Mouse (Mus musculus) left cerebral cortex, postnatal 14 days (tissue): ENCODE results near the gene Disc1. TPM values are rescaled to one million over a fixed set of nuclear protein-coding genes. Genes with fewer than 3 reads are reported as not detected.

Experiments used
- DNase-seq, 2 experiments: peaks; one replicate each; pipeline ENCODE4 v3.0.0; 2021 to 2022; ENCODE audit warnings: low spot score in 2 of 2, mixed read lengths in 1 of 2
- intact Hi-C: fragments of 180-260 bp; cut with DNase I; formaldehyde crosslinking; loops from one replicate; pipeline ENCODE4 v1.15.1; 2025
- long read RNA-seq, 2 experiments: library from polyadenylated mRNA; stranded (forward); transcript quantifications; one replicate each; pipeline ENCODE4 v2.0.0; 2021
- total RNA-seq, 2 experiments: library from RNA; stranded (reverse); gene quantifications; 2 replicates each; pipeline ENCODE4 v1.2.3; 2021

The Disc1 gene
- total RNA-seq, result 1 to 10 TPM; 1.9 to 4.0 TPM
- long read RNA-seq, experiment 1, result 0 reads
- long read RNA-seq, experiment 2, partial matches to known transcripts, result 1 of 1 reads
- long read RNA-seq, experiment 2, other reads (novel, unspliced or antisense), result 0 of 1 reads

- intact Hi-C loops, result no loop called here
- peak in 1 of 2 experiments; percentile 54 for DNase-seq
These were observed at the start of gene Disc1 for GRCm38 (mm10) chr8:125053505-125054435. Gene Disc1, plus strand, starts transcription at chr8:125054195.

DNA sequence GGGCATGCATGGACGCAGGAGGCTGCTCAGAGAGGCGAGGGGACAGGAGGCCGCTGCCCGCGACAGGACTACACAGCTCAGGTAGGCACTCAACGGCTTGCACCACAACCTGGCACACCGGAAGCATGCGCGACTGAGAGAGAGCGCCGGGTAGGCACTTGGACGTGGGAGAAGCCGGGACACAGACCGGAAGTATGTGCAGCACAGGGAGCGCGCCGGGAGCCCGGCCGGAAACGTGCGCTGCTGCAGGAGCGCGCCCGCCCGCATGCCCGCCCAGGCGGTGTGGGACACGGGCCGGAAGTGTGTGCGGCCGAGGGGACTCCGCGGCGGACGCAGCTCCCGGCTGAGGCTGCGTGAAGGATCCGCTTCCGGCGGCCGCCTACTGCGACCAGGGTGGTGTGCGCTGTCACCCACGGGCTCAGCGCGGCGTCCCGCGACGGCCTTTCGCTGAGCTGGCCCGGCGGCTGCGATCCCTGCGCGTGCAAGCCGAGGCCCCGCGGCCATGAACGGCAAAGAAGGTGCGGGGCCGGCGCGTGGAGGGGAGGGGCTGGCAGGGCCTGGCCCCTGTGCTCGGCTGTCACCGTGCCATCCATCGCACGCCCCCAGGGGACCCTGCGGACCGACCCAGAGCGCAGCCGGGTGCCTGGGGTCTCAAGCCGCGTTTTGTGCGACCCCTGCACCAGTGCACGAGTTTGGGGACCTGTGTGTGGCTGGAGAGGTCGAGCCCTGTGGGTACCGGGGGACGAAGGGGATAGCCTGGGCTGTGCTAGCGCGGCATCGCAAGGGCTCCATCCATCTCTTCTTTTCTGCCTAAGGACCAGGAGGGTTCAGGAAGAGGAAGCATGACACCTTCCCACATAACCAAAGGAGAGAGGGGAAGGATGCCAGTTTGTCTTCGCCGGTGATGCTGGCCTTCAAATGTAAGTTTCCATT is 41.0 kb upstream of the Disc1 start, which contains the start of gene Tsnax:
TSS of gene Tsnax (plus strand) at position 303 of the 933 bp plus-strand sequence.
- intact Hi-C loops, result loop anchor here (2.0 kb wide), 1 partner anchor 64 kb away; the partner anchor contains the start of gene Egln1
- DNase-seq, result peak; percentile 94 to 96

DNA sequence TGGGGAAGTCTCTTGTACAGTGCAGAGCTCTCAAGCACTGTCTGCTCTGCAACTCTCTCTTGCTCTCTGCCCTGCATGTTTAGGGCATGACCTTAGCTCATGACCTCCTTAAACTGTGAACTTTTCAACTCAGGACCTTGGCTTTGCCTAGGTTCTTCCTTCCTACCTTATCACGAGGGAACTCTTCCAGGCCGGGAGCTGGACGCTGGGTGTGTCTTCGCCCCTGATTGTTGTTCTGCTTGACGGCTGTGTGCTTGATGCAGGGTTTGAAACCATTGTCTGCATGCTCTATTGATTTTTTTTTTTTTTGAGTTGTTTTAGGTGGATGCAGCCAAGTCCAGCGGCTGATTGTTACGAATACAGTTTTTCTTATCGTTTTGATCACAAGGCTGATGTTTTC is 29.9 kb upstream of the Disc1 start:
- DNase-seq, result no peak
- intact Hi-C loops, result no loop called here

GRCm38 (mm10) chr8:125027211-125027610 is 26.8 kb upstream of the Disc1 start:
- DNase-seq, result no peak
- intact Hi-C loops, result loop anchor here (5.0 kb wide), 1 partner anchor 80 kb away; the partner anchor contains the start of gene Egln1

- DNase-seq, result no peak
- intact Hi-C loops, result loop anchor here (5.0 kb wide), 1 partner anchor 82 kb away; the partner anchor contains the start of gene Egln1
These were observed 25.2 kb upstream of the Disc1 start for GRCm38 (mm10) chr8:125028841-125029240.

DNA sequence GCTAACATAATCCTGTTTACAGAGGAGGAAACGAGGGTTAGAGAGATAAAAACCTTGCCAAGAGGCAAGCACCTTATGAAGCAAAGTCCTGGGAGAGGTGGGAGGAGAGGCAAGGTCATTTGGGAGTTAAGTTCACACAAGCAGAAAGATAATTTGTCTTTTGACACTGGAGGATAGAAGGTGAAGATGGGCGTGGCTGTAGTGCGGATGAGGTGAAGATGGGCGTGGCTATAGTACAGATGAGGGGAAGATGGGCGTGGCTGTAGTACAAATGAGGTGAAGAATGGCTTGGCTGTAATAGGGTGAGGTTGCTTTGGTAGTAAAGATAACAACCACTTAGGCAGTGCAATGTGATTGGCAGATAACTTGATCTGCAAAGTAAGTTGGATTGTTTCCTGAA is 22.7 kb upstream of the Disc1 start:
- intact Hi-C loops, result loop anchor here (5.0 kb wide), 1 partner anchor 134 kb away; the partner anchor contains the start of genes Exoc8 and Sprtn

DNA sequence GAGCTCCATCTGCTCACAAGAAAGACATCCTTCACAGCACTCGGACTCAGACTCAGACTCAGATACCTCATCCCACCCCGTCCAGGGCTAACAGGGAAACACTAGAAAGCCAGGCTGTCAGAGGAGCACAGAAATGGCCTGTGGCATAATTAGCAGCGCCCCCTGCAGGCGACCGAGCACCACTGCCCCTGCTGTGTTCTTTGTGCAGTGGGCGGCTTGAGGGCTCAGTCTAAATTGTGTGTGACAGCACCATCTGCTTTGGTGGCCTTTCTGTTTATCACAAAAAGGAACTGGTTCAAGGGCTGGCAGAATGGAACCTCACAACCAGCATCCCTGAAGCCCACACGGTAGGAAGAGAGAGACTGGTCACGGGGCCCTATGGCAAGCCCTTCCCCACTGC is 19.3 kb upstream of the Disc1 start:
- intact Hi-C loops, result loop anchor here (5.0 kb wide), 1 partner anchor 137 kb away; the partner anchor contains the start of genes Exoc8 and Sprtn
- DNase-seq, result peak; percentile 66 to 79

More for the DNA sequence above, 22.7 kb upstream of the Disc1 start:
- DNase-seq, result no peak

DNA sequence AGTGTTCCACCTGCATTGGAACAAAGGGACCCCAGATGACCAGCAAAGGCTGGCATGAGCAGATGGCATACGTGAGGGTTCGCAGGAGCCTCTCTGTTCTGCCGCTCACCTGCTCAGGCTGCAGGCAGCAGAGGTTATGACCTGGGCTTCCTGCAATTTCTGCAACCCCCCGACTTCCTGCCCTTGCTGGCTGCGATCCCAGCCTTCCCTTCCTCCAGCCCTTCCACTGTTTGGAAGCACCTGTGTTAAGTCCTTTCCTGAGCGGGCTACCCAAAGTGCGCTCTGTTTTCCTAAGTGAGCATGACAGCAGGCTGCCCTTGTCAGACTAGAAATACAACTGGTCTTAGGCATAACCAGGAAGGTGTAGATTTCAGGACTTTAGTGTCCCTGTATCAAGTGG is 16.9 kb upstream of the Disc1 start:
- intact Hi-C loops, result no loop called here

DNA sequence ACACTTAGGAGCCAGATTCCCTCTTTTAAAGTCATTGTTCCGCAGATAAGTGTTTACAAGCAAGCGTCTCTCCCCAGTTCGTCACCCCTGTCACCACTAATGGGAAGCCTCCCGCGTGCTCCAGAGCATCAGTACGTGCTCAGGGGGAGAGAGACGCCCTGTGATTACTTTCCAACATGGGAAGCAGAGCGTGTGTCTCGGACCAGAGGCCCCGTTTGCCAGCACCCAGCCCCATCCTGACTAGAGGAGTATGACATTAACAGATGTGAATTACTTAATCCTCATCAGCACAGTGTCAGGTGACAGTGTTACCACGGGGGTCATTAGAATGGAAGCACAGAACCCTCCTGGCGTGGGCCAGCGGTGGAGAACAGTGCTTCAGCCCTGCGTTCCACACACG is 15.3 kb upstream of the Disc1 start:
- intact Hi-C loops, result no loop called here

More for the DNA sequence above, 16.9 kb upstream of the Disc1 start:
- no peak for DNase-seq

GRCm38 (mm10) chr8:125040587-125041375 is 13.2 kb upstream of the Disc1 start:
- DNase-seq, result no peak
- intact Hi-C loops, result no loop called here

More for the DNA sequence above, 15.3 kb upstream of the Disc1 start:
- no peak for DNase-seq

- intact Hi-C loops, result no loop called here
- no peak for DNase-seq
These were observed 12.5 kb upstream of the Disc1 start for GRCm38 (mm10) chr8:125041496-125041895.

GRCm38 (mm10) chr8:125043394-125043793 is 10.6 kb upstream of the Disc1 start:
- intact Hi-C loops, result no loop called here
- no peak for DNase-seq

GRCm38 (mm10) chr8:125043935-125044334 is 10.1 kb upstream of the Disc1 start:
- intact Hi-C loops, result no loop called here

DNA sequence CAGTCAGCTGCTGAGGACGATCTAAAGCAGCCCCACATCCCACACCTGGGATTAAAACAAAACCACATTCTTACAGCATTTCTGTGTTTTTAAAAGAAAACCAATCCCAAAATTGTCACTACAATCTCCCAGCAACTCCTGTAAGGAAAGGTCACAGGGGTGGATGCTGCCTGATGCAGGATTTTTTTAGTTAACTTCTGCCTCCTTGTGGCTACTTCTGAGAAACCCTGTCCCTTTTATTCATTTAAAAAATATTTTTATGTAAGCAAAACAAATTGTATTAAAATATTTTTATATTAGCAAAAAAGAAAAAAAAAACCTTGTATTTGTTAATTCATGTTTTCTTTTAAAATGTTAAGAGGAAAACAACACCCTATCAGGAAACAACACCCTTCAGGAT is 8.2 kb upstream of the Disc1 start:
- intact Hi-C loops, result no loop called here

More at GRCm38 (mm10) chr8:125043935-125044334, 10.1 kb upstream of the Disc1 start:
- no peak for DNase-seq

GRCm38 (mm10) chr8:125049051-125049750 is 4.8 kb upstream of the Disc1 start:
- DNase-seq, result no peak
- intact Hi-C loops, result no loop called here

More for the DNA sequence above, 8.2 kb upstream of the Disc1 start:
- DNase-seq, result no peak

- intact Hi-C loops, result no loop called here
- DNase-seq, result no peak
These were observed 4.2 kb upstream of the Disc1 start for GRCm38 (mm10) chr8:125049826-125050225.

DNA sequence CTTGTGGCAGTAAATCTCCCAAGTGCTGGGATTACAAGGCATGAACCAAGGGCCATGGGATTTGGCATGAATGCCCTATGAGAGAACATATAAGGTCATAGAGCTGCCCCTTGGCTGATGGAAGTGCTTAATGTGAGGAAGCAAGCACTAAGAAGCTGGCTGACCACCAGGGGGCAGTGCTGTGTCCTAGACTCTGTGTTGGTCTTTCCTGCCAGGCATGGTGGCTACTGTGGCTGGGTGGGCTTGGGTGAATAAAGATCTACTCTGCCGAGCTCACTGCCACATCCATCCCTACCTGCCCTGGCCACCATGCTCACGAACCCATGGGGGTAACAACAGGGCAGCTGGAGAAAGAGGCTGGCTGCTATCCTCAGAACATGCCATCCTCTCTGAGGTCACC is 2.0 kb upstream of the Disc1 start:
- peak; percentile 54 to 72 for DNase-seq
- intact Hi-C loops, result no loop called here

DNA sequence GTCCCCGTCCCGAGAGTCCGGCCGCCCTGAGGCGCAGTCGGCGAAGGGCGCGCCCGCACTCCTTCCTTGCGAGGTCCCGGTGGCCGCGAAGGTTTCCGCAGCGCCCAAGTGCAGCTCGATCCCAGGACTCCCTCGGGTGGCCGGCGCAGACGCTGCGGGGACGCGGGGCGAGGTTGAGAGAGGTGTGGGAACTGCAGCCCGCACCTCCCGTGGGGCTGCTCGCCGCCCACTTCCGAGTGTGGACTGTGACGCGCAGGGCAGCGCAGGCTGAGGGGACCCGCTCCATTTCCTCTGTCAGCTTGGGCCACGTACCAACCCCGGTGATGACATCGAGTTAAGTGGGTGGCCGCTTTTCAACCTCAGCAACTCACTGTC is 428 bp downstream of the Disc1 start:
- DNase-seq, result peak; percentile 30 to 46
- intact Hi-C loops, result no loop called here
